ENCODE assay signal across 8 mouse cellular contexts in the genomic region with DNA sequence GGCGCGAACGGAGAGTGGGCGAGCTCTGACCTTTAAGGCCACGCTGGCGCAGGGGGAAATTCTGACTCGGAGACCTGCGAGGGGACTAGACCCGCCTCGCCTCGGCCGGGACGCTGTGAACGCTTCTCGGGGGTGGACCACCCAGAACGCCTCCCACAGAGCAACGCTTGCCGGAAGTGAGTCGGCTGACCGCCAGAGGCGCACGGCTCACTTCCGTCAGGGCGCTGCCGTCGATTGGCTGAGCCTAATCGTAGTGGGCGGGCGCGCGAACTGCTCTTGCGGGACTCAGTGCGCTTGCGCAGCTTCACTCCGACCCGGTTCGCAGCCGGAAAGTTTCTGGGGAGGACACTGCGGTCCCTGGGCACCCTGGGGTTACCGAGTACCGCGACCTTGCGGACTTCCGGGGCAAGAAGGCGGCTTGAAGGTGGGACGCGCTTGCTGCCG. TPM values are rescaled to one million over a fixed set of nuclear protein-coding genes. Genes with fewer than 3 reads are reported as not detected.
A peak's percentile ranks its signal among the peaks of the same experiment; 100 is the strongest.
DNase-seq lines count a peak whose midpoint lies in the region; ATAC-seq lines count a peak whose summit lies in the region.

Park7 (minus strand) TSS at position 148 of the 444 bp plus-strand sequence.
Tnfrsf9 (plus strand) TSS at position 273 of the 444 bp plus-strand sequence.

- DNase-seq in NIH3T3 (ENCODE audit: low read depth), result peak; percentile 98
- DNase-seq in cerebellum, postnatal 10 days, result peak; percentile 97 to 98
- DNase-seq in frontal cortex, postnatal 14 days (ENCODE audit: low spot score in 2 of 2), result peak; percentile 93 to 95
- DNase-seq in hindbrain, embryonic 14.5 days (ENCODE audit: low spot score), result peak; percentile 96
- DNase-seq in layer of hippocampus, postnatal 36 days, result peak; percentile 91 to 95
- DNase-seq in lung, postnatal 36 days, result peak; percentile 97
- DNase-seq in retina, postnatal 1 day, result peak; percentile 97
- peak; percentile 86 to 93 for DNase-seq in urinary bladder, adult 18-20 months (ENCODE audit: low spot score in 2 of 2)

- 0% methylated on average over 48 of the region's 48 CpGs for WGBS in hindbrain, embryonic 14.5 days

- H3K36me3 ChIP-seq in hindbrain, embryonic 14.5 days (replicated peaks; ENCODE audit: control insufficient read depth, insufficient read depth), result no peaks in the 10 kb centered on the region

- H3K9me3 ChIP-seq in hindbrain, embryonic 14.5 days (ENCODE audit: control insufficient read depth, low read length), result no peaks in the 10 kb centered on the region

- ATAC-seq in hindbrain, embryonic 14.5 days (ENCODE audit: low FRiP score), result peak; percentile 89

- no peaks in the 10 kb centered on the region for H3K27me3 ChIP-seq in hindbrain, embryonic 14.5 days (ENCODE audit: control insufficient read depth, insufficient read depth, low read length)

- peak within 1 kb of the TSS; percentile 69 for H3K9ac ChIP-seq in hindbrain, embryonic 14.5 days

- H3K4me3 ChIP-seq in hindbrain, embryonic 14.5 days (replicated peaks; ENCODE audit: low read length), result peak within 1 kb of the TSS; percentile 58

- H3K4me2 ChIP-seq in hindbrain, embryonic 14.5 days (replicated peaks), result peak within 1 kb of the TSS; percentile 66

- peak within 1 kb of the TSS; percentile 82 for H3K27ac ChIP-seq in hindbrain, embryonic 14.5 days

- H3K4me1 ChIP-seq in hindbrain, embryonic 14.5 days (replicated peaks; ENCODE audit: control insufficient read depth, insufficient read depth, low read length), result peaks cover 23% of the 10 kb centered on the region

RNA-seq across cellular contexts. Expression of gene Park7, which starts in this region (rescaled TPM):
- 383 and 392 TPM in 2 replicates for polyA plus RNA-seq in hindbrain, embryonic 14.5 days (2014; fragmentation: Nextera tagmentation; extraction: Ambion mirVana)
- 100 to 1,000 TPM; 220 to 235 TPM for total RNA-seq in layer of hippocampus, postnatal 36 days (2021)

RNA-seq across cellular contexts. Expression of gene Tnfrsf9, which starts in this region (rescaled TPM):
- polyA plus RNA-seq in hindbrain, embryonic 14.5 days (2014; fragmentation: Nextera tagmentation; extraction: Ambion mirVana), result 0.20 and 0.25 TPM in 2 replicates
- total RNA-seq in layer of hippocampus, postnatal 36 days (2021), result under 1 TPM; 0.61 to 1.00 TPM

Comparison
In these comparisons a context has a peak if more than half of its experiments do, and no peak if none do; other contexts are left out.
1. Peak in every context shown above with its lines: DNase-seq, ATAC-seq, H3K4me3 ChIP-seq and H3K27ac ChIP-seq.